Mouse (Mus musculus): ENCODE results near the gene Eng. TPM values are rescaled to one million over a fixed set of nuclear protein-coding genes. Genes with fewer than 3 reads are reported as not detected.

Eng gene
- total RNA-seq, 2 experiments from 2014 or later = 26.5 to 38.8 TPM

- Histone ChIP-seq H3K4me3 (peak overlapping the region; percentile 92), H3K27ac (peak overlapping the region; percentile 94)
- DNase-seq = peak; percentile 69
- intact Hi-C loops (cut with DNase I) = loop anchor here (2.0 kb wide), 1 partner anchor 118 kb away; the partner anchor contains the start of genes 9430097D07Rik and Pip5kl1
- TF ChIP-seq CTCF (IDR thresholded peaks at IDR 0.05) = no peak
Measured at GRCm38 (mm10) chr2:32693282-32693681, 46.9 kb downstream of the Eng start.

- DNase-seq = peak; percentile 97
- intact Hi-C loops (cut with DNase I) = loop anchor here (2.0 kb wide), 2 partner anchors 19 to 119 kb away; partner anchors contain the start of genes 9430097D07Rik, Cdk9 and Pip5kl1
- Histone ChIP-seq H3K4me3 (peak overlapping the region; percentile 92), H3K27ac (peak overlapping the region; percentile 94)
- TF ChIP-seq CTCF (IDR thresholded peaks at IDR 0.05) = peak; percentile 89
Measured at GRCm38 (mm10) chr2:32693823-32694411, 47.5 kb downstream of the Eng start.

- intact Hi-C loops (cut with DNase I) = loop anchor here (2.0 kb wide), 1 partner anchor 18 kb away; the partner anchor contains the start of gene Cdk9
- Histone ChIP-seq H3K4me3 (peak overlapping the region; percentile 92), H3K27ac (peak overlapping the region; percentile 94)
- DNase-seq = no peak
- no peak for TF ChIP-seq CTCF (IDR thresholded peaks at IDR 0.05)
Measured at GRCm38 (mm10) chr2:32694691-32695090, 48.3 kb downstream of the Eng start.

DNA sequence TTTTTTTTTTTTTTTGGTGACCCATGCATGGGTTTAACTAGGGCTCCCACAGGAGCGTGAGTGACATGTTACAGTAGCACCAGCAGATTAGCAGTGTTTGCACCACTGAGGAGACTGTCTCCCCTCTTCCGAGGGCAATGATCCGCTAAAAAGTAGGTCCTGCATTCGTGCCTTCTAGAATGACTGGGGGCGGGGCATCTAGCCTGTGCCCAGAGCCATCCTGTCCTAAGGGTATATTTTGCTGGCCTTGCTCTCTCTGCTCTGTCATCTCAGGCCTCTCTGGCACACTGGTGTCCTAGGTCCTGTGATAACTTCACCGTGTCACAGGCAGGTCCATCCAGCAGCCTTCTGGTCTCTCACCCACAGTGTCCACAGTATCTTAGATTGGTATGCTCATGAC is 53.3 kb downstream of the Eng start:
- H3K4me3 ChIP-seq = no peak overlapping the region
- H3K27ac ChIP-seq = no peak overlapping the region
- intact Hi-C loops (cut with DNase I) = no loop called here
- DNase-seq = no peak
- no peak for TF ChIP-seq CTCF (IDR thresholded peaks at IDR 0.05)

DNA sequence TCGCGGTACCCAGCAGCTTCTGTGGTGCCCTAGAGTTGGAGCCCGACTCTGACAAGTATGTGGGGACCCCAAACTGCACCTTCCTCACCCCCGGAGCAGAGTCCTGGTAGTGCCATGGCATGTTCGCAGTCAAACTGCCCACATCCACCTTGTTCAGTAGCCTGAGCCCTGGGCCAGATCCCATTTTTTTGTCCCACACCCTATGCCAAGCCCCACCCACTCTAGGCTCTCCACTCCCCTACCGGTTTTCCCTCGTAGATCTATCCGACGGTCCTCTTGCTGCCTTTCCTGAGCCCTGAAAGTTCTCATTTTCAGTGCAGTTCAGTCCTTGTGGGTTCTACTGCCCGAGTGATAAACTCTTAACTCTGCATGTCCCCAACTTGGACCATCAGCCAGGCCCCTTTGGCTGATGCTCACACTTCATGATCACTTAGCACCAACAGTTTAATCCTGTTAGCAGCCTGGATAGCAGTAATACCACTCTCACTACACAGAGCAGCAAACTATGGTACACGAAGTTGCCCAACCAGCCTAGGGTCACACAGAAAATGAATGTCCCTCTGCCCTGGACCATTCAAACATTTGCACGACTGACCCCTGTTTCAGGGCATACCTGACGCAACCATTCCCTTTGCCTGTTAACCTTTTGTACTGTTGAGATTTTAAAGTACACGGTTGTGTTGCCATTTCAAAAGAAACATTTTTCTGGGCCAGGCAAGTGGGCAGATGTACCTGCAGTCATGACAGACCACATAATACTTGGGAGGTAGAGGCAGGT is 54.8 kb downstream of the Eng start:
- no peak overlapping the region for H3K4me3 ChIP-seq
- H3K27ac ChIP-seq = no peak overlapping the region
- TF ChIP-seq CTCF (IDR thresholded peaks at IDR 0.05) = no peak
- no peak for DNase-seq
- intact Hi-C loops (cut with DNase I) = no loop called here

DNA sequence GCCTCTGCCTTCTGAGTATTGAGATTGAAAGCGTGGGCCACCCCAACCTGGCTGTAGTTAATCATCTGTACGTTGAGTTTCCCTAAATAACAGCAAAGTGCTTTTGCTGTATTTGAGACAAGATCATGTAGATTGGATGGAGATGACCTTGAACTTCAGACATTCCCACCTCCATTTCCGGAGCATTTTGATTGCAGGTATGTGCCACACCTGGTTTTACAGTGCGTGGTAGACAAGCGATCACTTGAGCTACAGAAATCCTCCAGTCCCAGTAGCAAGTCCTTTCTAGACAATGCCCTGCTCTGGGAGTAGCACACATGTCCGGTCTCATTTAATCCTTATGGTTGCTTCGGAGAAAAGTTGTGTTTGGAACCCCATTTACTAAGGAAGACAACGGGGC is 56.7 kb downstream of the Eng start:
- intact Hi-C loops (cut with DNase I) = no loop called here
- Histone ChIP-seq H3K4me3 (no peak overlapping the region), H3K27ac (no peak overlapping the region)
- no peak for DNase-seq
- no peak for TF ChIP-seq CTCF (IDR thresholded peaks at IDR 0.05)

- no peak for DNase-seq
- TF ChIP-seq CTCF (IDR thresholded peaks at IDR 0.05) = no peak
- Histone ChIP-seq H3K4me3 (no peak within 1 kb of the TSS), H3K27ac (no peak within 1 kb of the TSS)
- intact Hi-C loops (cut with DNase I) = no loop called here
Measured at GRCm38 (mm10) chr2:32704021-32704421, 57.6 kb downstream of the Eng start, which contains the start of gene Fpgs. Gene Fpgs (minus strand): TSS chr2:32704145.

DNA sequence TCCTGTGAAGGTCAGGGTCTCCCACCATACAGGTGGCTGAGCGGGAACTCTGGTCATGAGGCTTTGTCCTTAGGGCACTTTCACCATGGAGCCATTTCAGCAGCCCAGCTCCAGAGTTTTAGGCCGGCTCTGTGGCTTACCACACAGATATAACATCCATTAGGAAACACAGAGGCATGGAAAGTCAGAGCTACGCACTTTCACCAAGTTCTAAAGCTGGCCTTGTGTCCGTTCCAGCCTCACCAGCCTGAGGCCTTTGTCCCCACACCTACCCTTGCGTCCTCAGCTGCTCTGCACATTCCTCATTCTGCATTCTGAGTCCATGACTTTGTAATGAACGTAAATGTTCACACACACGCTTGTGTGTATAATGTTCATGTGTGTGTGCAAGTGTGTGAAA is 58.6 kb downstream of the Eng start:
- no peak overlapping the region for H3K27ac ChIP-seq
- intact Hi-C loops (cut with DNase I) = no loop called here
- no peak for TF ChIP-seq CTCF (IDR thresholded peaks at IDR 0.05)
- H3K4me3 ChIP-seq = no peak overlapping the region
- no peak for DNase-seq

DNA sequence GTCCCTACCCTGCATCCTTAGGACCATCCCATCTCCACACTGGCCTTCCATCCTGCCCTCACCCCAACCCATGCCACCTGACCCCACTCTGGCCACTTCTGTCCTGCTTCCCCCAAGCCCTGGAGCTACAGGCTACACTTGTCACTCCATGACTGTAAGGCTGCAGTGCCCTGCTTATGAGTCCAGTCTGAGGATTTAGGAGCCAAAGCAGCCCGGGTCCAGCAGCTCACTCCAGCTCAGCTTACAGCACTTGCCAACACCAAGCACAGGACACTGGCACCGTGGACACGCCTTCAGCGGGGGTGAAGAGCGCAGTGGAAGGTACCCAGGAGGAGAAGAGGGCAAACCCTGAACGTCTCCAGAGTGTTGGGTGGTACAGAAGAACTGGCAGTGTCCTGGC is 60.6 kb downstream of the Eng start:
- peak; percentile 65 for DNase-seq
- H3K4me3 ChIP-seq = no peak overlapping the region
- no peak for TF ChIP-seq CTCF (IDR thresholded peaks at IDR 0.05)
- intact Hi-C loops (cut with DNase I) = no loop called here
- H3K27ac ChIP-seq = peak overlapping the region; percentile 48; the same call in 1 of the 2 replicates

DNA sequence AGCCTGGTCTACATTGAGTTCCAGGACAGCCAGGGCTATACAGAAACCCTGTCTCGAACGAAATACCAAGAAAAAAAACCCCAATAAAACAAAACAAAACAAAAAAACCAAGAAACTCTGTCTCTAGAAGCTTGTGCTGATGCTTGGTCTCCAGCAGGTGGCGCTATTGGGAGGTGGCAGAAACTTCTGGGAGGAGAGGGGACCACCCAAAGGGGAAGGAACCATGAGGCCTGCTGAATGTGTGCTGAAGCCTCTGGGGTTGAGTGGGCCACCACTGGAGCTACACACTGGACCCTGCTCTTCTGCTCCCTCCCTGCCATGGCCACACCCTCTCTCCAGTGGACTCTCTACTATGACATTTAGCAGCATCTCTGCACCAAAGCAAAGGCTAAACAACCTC is 62.2 kb downstream of the Eng start:
- intact Hi-C loops (cut with DNase I) = no loop called here
- DNase-seq = peak; percentile 65
- peak; percentile 94 for TF ChIP-seq CTCF (IDR thresholded peaks at IDR 0.05)
- H3K27ac ChIP-seq = no peak overlapping the region
- H3K4me3 ChIP-seq = no peak overlapping the region

- peak overlapping the region; percentile 7; the same call in 1 of the 2 replicates for H3K4me3 ChIP-seq
- intact Hi-C loops (cut with DNase I) = no loop called here
- H3K27ac ChIP-seq = 0 out of 2 replicates have a peak overlapping the region, but pooled peaks have one; percentile 6
- no peak for DNase-seq
- no peak for TF ChIP-seq CTCF (IDR thresholded peaks at IDR 0.05)
Measured at GRCm38 (mm10) chr2:32709521-32710137, 63.2 kb downstream of the Eng start.

DNA sequence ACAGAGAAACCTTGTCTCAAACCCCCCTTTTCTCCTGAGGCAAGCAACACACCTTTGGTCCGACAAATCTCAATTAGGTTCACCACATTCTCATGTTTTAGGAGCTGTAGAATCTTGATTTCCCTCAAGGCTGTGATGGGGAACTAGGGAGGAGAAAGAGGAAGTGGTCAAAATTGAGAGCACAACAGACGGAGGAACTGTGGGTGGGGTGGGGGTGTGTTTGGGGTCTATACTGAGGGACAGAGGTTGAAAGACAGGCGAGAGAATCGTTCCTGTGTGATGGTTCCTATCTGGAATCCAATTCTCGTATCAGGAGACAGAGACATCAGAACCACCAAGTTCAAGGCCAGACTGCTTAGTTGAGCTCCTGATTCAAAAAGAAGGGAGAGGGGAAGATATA is 64.0 kb downstream of the Eng start:
- Histone ChIP-seq H3K4me3 (no peak overlapping the region), H3K27ac (no peak overlapping the region)
- no peak for DNase-seq
- no peak for TF ChIP-seq CTCF (IDR thresholded peaks at IDR 0.05)
- intact Hi-C loops (cut with DNase I) = no loop called here
